Mouse (Mus musculus): ENCODE data around the gene Irak2.

Irak2 gene

DNA sequence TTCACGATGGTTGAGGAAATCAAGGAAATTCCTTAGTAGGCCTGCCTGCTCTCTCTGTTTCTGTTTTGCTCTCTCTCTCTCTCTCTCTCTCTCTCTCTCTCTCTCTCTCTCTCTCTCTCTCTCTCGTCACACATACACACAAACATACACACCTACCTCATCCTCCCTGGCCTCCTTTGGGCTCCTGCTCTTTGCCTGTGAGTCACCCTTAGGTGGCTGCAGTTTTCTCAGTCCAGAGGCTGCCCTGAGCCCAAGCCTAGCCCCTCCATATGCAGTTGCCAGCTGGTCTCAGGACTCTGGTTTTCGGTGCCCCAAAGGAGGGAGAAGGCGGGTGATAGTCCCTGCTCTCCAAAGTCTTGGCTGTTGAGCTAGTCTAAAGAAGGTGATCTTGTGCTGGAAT lies 4.8 kb downstream of the Irak2 start:
- no peak for DNase-seq

DNA sequence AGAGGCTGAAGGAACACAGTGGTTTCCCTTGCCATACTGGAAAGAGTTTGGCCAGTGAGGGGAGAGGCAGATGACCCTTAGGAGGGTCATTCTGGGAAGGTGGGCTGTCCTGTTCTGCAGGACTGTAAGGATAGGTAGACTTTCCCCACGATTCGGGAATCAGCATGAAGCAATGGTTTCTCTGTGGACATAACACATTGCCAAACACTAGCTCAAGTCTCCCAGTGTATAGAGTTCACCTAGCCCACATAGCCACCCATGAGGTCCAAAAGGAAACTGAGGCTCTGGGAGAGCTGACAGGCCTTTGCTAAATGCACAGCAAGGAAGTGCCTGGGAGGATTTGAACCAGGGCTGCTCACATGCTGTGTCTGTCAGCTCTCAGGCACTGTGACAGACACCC lies 5.7 kb downstream of the Irak2 start:
- DNase-seq: no peak

DNA sequence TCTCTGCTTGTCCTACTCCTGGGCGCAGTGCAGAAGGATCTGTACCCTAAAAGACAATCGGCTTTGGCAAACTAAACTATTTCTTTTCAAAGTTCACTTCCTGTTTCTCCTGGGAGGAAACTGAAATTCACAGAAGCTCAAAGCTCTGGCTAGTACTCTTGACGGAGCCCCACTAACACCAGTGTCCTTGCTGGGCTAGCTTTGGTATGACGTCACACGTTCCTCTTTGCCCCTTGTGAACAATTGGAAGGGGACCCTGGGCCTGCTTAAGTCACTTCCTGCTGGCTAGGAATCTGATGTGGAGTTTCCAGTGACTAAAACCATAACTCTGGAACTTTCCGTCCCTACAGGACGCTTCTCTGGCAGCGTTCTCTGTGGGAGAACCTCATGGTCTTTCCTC lies 6.5 kb downstream of the Irak2 start:
- DNase-seq: peak in 1 of 2 experiments; percentile 14

DNA sequence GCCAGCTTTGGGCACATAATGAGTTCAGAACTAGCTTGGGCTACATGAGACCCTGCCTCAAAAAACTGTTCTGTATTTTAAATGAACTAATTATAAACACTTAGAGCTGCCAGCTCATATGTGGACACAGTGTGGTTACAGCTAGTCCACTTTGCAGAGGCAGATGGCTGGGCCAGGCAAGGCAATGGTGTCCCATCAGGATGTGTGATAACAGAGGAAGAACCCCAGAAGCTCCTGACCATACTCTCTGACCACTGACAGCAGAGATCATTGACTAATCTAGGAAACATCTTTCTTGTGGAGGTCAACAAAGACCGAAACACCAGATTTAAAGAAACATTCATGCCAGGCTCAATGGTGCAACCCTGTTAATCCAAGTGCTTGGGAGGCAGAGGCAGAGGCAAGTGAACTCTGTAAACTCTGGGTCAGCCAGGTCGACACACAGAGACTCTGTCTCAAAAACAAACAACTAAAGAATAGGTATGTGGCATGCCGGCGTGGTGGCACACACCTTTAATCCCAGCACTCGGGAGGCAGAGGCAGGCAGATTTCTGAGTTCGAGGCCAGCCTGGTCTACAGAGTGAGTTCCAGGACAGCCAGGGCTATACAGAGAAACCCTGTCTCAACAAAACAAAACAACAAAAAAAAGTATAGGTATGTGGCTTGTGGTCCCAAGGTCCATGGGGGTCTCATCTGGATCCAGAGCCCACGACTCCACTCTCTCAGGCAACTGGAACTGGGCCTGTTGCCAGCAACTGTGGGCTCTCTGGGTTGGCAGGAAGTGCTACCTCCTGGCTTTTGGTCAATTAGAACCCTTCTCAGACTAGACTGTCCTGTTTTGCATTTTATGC lies 11.3 kb downstream of the Irak2 start:
- no peak for DNase-seq

DNA sequence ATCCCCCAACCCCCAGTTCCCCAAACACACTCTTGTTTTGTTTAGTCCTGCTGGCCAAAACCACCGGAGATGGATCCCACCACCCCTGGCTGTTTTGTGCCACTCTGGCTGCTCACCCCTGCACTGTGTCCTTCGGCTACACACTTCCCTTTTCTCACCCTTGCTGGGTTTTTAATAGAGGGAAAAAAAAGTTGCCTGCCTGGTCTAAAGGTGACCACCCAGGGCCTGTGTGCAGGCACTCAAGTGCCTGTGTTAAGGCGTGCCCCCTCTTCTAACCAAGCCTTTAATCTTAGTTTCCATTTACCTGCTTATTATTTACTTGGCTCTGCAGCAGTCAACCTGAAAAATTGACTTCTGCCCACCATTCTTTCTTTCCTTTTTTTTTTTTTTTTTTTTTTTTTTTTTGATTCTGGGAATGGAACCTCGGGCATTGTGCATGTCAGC lies 12.0 kb downstream of the Irak2 start:
- DNase-seq: peak; percentile 53 to 58

DNA sequence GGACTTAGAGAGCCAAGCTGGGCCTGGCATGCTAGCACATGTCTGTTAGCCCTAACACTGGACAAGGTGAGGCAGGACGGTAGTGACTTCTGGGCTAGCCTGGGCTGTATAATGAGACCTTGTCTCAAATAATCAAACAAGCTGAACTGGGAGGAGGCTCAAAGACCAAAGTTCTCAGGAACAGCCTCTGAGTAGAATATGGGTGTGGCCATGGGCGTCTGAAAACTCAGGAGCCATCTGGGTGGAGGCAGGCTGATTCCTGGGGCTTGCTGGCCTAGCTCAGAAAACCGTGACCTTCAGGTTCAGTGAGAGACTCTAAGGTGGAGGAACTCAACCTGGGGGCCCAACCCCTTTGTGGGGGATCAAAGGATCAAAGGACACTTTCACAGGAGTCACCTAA lies 13.4 kb downstream of the Irak2 start:
- DNase-seq: no peak

DNA sequence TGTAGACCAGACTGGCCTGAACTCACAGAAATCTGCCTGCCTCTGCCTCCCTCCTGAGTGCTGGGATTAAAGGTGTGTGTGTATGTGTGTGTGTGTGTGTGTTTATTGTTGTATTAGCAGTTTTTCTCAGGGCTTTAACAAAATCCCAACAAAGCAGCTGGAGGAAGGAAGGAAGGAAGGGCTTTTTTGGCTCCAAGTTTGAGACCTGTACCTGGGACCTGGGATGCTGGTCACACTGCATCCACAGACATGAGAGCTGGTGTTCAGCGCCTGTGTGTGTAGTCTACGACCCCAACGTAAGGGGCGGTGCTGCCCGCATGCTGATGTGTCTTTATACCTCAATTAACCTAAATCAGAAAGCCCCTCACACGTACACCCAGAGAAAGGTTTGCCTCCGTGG lies 15.3 kb downstream of the Irak2 start:
- no peak for DNase-seq

DNA sequence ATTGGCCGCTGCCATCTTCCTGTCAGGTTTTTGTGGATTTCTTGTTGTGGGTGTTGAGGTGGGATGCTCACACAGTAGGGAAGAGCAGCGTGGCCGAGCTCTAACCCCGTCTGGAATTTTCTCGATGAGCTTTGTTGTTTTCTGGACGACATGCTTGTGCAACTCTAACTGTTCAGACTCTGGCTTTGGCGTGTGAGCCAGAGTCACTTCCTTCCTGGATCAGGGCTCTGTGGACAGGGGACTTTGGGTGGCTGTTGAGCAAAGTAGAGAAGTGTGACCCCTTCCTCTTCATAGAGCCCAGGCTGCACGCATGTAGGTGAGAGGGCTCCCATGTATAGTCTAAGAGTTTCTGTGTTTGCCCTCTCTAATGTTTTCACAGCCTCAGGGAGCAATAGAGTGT lies 15.8 kb downstream of the Irak2 start:
- DNase-seq: peak in 1 of 2 experiments; percentile 16

DNA sequence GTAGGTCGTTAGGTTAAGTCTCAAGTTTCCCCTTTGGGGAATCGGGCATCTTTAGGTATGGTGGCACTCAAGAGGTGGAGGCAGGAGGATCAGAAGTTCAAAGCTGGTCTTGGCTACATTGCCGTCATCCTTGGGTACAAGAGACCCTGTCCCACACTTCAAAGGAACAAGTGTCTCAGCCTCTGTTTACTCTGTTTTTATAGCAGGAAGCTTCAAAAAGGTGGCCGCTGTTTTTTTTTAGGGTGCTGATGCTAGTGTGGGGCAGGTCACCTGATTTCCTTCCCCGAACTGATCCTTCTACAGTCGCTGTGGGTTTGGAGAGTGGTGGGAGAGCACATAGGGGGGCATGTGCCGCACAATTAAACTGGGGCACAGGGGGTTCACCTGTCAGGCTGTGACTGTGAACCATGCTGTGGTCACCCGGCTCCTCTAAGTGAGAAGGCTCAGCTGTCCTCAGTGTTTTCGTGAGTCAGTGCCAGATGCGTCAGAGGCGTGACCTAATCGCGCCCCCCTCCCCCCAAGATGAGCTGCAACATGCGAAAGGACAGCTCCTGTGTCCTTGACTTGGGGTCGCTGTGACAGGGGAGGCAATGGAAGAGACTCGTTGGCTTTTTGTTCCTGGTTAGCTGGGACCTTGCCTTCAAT lies 16.6 kb downstream of the Irak2 start:
- peak; percentile 80 to 83 for DNase-seq

DNA sequence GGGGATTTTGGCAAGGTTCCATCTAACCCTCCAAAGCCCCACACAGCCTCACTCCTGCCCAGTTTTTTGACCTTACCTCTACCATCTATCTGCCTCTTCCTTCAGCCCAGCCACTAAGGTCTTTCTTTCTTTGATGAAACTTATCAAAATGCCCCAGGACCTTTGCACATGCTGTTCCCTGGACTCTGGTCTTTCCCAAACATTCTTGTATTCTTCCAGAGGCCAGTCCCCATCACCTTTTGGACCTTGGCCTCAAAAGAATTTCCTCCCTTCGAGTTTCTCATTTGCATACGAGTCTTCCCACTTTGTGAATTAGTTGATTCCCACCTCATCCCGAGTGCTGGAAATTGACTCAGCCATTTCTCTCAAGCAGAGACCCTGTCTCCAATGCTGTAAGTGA lies 17.2 kb downstream of the Irak2 start:
- DNase-seq: no peak

DNA sequence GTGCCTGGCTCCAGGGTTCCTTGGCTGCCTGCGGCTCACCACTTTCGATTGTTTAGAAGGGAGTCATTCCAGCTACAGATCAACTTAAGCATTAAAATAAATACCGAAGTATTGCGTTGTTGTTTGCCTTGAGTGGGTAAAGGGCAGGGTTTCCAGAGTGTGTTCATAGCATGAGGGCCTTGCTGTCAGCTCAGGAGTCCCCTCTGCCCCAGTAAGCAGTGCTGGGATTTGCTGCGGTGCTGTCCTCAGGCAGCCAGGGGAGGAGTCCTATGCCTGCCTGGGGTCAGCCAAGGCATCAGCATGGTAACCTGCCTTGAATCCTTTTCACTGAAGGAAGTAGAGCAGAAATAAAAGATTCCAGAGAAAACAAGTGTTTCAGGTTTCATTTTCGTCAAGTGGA lies 18.6 kb downstream of the Irak2 start:
- no peak for DNase-seq

DNA sequence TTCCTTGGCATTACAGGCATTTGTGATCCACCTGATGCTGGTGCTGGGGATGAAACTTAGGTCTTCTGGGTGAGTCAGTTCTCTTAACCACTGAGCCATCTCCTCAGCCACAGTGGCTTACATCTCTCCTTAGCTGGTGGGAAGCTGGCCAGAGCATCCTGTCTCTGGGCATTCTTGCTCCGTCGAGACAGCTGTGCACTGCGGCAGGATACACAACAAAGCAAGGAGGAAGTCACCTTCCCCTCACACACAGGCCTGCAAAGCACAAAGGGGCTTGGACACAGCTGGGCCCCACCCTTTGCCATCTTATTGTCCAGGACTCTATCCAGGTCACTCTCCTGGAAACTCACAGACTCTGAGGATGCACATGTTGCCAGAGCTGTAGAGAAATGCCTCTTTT lies 20.0 kb downstream of the Irak2 start:
- peak; percentile 34 to 37 for DNase-seq

DNA sequence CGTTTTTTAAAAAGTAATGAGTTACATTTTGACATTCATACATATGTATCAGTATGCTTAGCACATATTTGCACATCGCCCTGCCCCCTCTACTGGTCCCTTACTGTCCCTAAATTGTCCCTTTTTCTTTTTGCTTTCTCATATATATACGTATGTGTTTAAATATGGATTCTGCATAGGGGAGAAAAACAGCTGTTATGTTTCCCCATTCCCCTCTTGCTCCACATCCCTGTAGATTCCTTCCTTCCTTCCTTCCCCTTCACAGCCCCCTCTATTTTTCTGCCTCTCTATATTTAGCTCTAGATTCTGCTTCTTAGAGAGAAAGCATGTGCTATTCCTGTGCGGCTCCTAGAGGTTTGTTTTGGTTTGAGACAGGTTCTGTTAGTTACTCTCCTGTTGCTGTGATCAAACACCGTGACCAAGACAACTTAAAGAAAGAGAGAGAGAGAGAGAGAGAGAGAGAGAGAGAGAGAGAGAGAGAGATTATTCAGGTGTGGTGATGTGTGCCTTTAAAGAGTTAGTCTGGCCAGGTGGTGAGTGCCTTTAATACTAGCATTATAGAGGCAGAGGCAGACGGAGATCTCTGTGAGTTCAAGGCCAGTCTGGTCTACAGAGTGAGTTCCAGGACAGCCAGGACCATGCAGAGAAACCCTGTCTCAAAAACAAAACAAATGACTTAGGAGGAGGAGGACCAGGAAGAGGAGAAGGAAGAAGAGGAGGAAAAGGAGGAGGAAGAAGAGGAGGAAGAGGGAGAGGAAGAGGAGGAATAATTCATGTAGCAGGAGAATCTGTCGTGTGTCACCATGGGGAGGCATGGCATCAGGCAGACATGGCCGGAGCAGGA lies 21.6 kb downstream of the Irak2 start:
- peak; percentile 49 to 56 for DNase-seq

DNA sequence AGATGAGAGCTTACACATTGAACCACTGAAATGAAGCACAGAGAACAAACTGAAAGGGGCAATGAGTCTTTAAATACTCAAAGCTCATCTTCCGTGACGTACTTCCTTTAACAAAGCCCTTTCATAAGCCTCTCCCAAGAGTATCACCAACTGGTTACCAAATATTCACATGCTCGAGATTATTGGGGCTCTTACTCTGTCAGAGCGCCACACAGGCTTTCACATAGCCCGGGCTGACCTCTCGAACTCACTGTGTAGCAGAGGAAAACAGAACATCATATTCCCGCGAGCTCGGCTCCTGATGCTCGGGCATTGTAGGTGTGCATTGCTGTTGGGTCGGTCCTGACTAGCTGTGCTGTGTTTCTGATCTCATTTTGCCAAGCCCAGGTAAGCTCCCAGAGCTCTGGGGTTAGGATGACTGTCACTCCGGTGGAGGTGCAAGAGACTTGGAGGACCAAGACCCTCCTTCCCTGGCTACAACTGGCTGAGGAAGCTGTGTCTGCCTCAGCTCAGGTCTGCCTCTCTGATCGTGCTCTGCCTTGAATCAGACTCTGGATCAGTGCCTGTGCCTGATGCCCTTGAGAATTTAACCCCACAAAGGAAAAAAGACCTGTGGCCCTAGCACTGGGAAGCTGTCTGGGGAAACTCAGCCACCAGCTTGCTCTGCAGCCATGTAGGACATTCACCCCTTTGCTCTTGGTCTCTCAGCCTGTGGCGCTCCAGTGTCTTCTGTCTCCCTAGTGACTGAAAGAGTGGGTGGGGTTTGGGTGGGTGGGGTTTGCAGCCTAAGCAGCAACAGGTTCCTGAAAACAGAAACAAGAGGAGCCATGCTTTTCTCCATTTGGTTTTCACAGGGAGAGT lies 22.5 kb downstream of the Irak2 start:
- peak; percentile 78 to 79 for DNase-seq

DNA sequence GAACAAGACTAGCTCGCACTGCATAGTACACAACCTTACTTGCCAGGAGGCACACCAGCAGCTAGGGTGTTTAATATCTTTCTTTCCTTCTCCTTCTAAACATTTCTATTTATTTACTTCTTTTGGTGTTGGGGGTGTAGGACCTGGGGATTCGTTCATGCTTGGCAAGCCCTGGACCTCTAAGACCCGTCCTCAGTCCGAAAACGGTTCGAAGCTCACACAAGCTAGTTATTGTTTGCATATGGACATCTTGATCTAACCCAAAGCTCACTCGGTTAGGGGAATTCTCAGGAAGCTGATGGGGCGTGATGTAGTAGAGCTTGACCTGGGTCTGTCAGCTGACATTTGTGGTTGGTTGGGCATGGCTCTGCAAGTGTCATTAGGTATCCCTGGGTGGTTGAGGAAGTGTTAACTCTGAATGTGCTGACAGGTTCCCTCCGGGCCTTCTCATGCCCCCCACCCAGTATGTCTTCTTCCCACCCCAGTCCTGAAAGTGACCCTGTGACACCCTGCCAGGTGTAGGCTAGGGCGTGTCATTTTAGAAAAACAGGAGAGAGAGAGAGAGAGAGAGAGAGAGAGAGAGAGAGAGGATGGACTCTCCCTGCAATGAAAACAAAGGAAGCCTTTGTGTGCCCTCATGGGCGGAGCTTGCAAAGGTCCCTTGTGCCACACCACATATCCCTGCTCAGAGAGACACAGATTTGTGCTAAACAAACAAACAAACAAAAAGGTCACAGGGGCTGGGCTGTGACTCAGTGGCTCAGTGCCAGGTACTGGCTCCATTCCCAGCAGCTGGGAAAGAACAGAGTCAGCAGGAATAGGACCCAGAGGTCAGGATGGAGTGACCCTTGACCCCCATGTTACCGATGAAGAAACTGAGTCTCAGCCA lies 23.3 kb downstream of the Irak2 start:
- peak; percentile 82 to 87 for DNase-seq

DNA sequence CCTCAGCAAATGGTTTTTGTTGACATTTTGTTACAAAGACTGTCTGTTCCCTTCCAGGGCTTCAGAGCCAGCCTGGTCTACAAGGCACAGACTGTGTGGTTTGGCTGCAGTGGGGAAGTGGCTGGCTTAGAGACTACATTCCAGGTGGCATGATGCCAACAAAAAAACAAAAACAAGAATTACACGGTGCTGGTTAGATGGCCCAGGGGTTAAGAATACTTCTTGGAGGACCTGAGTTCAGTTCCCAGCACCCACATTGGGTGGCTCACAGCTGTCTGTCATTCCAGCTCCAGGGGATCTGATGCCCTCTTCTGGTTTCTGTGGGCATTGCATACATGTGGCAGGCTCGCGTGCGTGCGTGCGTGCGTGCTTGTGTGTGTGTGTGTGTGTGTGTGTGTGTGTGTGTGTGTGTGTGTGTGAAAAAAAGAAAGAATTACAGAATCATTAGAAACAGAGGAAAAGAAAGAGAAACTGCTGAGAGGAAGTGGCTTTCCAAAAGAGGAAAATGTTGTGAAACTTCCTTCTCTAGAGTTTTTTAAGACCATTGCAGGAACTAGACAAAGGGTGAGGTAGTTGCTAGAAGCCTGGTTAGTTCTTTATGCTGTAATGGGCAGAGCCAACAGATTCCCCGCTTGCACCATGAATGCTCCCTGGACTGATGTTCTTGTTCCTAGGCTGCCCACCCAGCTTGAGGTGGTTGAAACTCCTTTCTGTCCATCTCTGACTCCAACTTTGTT lies 24.9 kb downstream of the Irak2 start:
- DNase-seq: peak; percentile 74 to 76

DNA sequence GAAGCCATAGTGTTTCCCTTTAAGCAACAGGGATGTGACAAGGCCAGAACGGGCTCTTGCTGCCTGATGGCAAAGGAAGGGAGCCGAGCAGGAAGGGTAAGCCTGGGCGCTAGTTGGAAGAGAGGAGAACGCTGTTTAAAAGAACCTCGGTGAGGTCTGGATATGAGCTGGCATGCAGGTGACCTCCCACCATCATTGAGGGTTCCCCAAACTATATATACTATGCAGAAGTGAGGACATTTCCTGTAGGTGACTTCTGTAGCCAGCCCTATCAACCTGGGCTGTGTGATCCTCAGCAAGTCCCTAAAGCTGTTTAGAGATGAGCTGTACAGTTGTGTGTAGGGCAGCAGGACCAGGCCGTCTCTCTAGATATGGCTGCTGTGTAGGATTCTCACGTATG lies 26.0 kb downstream of the Irak2 start:
- DNase-seq: peak; percentile 26 to 38

DNA sequence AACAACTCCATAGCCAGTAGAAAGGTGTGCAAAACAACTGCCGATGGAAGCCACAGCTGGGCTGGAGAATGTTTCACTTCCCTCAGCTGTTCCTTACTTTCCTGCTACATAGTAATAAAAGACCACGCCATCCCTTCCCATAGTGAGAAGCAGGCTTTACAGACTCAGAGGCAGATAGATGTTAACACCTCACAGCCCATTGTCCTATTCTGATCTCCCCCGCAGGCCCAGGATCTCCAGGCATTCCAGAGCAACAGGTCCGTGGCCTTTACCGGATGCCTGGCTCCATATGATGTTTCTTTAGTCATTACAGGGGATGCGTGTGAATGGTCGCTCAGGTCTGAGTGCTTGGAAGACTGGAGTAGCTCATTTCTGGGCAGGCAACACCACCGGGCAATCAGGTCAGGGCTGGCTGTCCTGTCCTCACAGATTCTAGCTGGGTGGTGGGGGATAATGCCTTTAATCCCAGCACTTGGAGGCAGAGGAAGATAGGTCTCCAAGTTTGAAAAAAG lies 29.4 kb downstream of the Irak2 start:
- DNase-seq: no peak

DNA sequence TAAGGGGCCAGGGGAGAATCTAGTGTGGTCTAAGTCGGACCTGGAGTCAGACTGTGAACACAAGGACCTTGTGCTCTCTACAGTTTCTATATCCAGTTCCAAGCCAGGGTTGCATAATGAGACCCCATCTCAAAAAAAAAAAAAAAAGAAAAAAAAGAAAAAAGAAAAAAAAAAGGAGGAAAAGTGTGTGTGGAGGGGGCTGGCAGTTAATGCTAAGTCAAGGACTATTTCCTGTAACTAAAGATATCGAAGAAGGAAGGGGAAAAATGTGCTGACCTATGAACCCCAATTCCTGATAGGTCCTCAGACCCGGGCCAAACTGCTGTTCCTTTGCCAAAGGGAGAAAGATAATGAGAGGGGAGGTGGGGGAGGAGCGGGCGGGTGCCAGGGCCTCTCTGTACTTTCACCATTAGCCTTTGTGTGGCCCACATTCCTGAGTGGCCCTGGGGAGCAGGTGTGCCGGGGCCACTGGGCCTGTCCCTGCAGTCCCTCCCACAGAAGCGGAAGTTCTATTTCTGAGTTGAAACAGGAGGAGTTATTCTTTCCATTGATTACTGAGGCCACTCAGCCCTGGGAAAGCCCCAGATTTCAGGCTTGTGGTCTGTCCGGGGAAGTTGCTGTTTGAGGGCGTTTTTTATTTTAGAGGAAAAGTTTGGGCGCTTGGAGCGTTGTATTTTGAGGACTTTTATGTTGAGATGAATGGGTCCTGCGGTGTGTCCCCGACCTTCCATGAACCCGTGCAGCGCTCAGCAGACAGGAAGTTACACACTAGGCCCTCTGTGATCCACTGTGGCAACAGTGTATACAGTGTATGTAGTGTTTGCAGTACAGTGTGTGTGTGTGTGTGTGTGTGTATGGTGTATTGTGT lies 30.3 kb downstream of the Irak2 start:
- DNase-seq: peak; percentile 72
